Mouse (Mus musculus) 3T3-L1 (cell line): ENCODE measurements around the gene Thbs1.
A peak's percentile ranks its signal among the peaks of the same experiment; 100 is the strongest.

ENCODE experiments used
- DNase-seq: peaks from one replicate; pipeline ENCODE4 v3.0.0-alpha.2; 2015; ENCODE audit warnings: low read depth, low spot score

Thbs1 gene

DNA sequence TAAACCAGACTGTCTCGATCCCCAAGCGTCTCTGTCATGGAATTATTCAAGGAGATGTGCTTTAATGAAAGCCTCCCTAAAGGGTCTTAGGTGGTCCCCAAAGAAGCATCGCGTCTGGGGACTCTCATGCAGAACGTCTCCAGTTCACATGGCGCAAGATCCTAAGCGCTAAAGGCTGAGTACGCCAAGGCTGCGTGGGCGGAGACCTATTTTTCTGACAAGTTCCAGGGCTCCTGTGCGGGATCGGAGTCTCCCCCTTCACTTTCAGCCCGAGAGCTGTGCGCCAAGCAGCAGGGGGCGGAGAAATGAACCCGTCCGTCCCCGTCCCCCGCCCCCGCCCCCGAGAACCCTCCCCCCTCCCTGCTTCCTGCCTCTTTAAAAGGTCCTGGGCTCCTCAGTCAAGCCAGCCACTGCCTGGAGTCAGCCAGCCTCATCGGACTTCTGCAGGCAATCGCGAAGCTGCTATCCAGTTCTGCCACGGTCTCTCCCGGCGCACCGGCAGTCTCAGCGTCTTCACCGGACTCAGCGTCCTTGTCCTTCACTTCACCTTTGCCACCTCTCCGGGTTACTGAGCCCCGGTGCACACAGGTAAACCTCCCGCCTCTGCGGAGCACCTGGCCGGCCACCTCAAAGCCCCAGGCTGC, at the start of gene Thbs1:
Gene Thbs1 (plus strand): TSS at position 389 of the 644 bp plus-strand sequence.
- peak; percentile 98 for DNase-seq

DNA sequence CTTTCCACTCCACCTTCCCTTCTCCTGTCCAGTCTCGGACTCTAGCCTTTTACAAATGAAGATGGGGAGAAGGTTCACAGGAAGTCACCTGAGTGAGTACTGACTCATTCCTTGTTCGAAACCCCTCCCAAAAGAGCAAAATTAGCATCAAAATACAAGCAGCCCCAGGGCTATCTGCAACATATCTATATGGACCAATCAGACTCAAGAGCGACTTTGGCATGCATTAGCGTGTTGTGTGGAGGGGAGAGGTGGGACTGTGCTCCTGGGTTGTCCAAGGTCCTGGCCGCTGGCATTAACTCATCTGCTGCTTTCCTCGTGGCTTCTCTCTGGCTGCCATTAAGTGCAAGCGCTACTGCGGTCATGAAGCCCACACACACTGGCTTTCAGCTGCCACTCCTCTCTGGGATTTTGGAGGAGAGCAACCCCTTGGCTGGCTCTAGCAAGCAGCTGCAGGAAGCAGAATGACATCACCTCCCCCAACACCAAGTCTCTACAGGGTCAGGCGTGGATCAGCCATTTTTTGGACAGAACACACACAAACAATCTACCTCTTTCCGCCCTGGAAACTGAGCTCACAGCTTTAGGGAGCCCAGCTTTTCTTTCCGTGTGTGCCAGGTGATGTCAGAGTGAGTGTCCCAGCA, 47.4 kb upstream of the Thbs1 start:
- no peak for DNase-seq

DNA sequence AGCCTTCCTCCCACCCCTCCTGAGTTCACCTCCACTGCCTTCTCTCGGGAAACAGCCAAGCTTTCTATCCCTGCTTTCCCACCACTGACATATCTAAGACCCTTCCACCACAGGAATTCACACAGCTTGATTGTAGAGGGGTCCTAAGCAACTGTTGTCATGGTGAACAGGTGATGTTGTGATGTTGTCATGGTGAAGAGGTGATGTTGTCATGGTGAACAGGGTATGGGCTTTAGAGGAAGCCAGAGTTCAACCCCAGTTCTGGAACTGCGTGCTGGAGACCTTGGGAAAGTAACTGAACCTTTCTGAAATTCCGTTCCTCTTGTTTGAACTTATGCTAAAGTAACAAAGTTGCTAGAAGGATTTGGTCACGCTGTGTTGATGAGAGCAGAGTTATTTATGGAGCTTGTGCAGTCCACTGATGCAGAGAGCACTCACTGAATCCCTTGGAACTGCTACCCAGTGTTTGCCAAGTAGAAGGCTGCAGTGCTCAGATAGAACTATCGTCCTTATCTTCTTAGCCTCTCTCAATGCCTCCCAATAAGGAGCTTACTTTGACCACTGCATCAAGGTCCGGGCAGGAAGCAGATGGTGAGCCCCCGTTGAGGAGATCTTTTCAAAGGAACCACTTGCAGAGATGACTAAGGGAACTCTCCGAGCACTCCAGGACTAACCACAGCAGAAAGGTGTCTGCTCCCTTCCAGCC, 45.5 kb upstream of the Thbs1 start:
- no peak for DNase-seq

DNA sequence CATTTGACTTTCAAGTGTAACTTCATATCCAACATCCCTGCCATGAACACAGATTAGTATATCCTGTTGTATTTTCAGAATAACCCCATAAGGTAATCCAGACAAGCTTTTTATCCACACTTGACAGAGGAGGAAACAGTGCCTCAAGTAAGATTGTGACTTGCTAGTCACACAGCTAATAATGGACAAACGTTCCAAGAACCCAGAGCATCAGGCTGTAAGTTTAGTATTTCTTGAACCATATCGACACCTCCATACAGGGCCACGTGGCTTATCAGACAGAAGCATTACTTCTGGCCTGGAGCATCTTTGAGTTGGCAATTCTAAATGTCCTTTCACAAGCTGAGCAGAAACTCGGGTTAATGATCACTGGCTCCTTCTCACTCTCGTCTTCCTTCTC, 41.7 kb upstream of the Thbs1 start:
- no peak for DNase-seq

DNA sequence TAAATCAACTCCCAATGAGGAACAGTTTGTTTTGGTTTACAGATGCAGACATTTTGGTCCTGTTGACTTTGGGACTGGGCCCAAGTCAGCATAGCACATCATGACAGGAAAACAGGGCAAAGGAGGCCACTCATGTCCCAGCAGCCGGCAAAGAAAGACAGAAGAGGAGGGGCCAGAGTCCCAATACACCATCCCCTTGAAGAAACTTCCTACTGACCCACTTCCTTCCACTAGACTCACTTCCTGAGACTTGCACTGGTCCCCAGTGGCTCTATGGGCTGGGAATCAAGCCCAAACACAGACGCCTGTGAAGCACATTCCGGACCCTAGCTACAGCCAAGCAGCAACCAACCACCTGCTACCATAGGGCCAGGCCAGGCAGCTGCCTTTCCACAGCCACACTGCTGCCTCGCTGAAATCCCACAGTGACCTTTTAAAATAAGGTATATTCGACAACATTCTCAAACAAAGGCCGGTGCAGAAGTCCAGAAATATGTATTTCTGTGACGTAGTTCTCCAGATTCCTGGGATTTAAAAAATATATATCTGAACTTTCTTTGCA, 38.8 kb upstream of the Thbs1 start:
- DNase-seq: no peak

DNA sequence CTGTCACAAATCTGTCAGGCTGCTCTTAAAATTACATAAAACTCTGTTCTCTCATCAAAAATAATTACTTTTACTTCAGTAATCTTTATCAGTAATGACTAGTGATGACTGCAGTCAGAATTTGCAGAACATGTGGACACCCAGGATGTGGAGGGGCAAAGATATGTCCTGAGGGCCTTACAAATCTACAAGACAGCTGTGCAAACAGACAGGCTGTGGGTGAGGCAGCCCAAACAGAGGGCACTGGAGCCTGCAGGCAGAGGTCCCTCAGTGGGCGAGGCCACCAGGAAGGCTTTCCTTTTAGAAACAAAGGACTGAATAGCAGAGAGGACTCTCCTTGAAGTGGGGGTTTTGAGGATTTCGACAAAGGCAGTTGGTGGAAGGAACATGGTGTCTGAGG, 37.6 kb upstream of the Thbs1 start:
- DNase-seq: no peak

DNA sequence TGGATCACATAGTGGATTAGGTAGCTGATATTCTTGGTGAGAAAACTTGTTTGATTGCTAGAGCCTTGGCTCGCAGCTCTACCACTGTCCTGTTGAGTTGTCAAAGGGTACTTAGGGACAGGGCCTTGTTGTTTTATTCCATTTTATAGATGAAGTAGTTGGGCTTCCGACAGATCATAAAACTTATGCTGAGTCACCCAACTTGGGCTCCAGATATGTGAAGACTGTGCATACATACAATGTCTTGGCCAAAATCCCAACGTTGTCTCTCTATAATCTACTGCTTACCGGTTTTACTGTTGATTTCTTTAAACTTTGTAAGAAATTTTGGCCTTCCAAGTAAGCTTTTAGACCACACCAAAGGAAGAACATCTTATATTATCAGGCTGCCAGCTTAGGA, 36.5 kb upstream of the Thbs1 start:
- DNase-seq: no peak

DNA sequence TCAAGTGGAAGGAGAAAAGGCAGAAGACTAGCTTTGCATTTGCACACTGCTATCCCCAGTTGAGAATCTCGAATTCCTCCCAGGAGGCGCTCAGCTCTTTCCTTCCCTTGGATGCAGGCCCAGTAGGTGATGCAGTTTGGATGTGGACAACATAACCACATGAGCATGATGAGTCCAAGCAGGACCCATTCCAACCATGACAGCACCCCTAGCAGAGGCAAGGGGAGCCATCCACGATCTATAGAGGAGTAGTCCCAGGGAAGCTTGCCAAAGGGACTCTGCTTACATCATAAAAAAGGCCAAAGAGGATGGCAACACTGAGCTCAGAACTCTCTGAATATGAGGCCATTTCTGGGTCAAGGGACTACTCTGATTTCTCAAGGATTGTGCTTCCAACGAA, 32.5 kb upstream of the Thbs1 start:
- peak; percentile 94 for DNase-seq

DNA sequence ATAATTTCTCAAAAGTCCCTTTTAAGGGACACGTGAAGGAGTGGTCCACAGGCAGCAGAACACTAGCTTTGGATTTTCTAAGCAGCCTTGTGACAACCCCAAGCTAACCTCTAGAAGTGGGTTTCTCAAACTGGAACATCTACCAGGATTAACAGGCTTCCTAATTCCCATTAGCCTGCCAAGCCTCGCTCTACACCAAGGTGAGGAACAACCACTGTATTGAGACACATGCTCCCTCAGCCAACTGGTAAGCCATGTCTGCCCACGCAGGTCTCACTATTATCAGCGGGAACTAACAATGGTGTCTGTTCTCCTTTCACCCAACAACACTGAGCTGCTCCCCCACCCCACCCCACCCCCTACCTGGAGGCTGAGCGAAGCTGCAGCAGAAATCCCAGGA, 30.1 kb upstream of the Thbs1 start:
- DNase-seq: no peak

DNA sequence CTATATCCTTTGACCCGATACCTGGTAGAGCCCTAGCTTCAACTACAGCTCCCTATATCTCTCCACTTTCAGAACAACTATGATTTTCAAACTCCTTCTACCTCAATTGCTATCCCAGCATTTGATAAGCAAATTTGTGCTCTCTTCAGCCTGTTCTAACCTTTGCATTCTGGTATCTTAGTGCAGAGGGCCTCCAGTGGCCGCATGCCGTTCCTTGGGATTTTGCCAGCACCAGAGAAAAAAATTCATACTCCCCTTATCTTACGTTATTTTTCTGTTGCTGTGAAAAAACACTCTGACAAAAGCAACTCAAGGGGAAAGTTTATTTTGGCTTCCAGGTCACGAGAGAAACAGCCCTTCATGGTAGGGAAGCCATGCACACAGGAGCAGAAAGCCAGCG, 28.0 kb upstream of the Thbs1 start:
- no peak for DNase-seq

DNA sequence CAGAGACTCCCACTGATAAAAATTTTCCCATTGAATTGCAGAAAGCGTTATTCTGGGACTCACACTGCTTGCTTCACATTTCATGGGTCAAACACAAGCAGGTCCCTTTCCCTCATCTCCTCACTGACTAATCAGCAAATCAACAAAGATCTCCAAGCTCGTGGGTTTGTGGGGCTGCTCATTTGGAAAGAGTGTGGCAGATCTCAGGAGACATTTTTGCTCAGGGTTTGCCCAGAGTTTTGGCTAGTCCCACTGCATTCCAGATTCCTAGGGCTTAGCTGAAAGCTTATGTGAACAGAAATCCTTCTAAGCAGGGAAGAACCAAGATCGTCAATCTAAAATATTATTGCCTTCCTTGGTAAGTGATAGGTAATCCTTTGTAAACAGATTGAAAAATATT, 27.0 kb upstream of the Thbs1 start:
- DNase-seq: no peak

DNA sequence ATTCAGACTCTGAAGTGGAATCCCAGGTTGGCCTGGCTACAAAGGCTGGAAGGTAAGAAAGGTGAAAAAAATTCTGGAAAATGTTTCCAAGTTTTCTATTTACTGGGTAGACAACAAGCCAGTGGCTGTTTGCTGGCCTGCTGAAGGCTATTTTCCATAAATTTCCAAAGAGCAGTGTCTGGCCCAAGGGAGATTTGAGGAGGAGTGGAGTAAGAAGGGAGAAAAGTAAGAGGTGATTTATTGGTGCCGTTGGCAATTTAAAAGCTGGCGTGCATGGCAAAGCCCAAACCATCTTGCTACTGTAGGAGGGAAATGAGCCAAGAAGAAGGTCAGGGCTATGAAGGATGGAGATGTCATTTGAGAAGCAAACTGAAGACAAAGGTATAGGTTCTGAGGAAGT, 26.0 kb upstream of the Thbs1 start:
- DNase-seq: no peak

DNA sequence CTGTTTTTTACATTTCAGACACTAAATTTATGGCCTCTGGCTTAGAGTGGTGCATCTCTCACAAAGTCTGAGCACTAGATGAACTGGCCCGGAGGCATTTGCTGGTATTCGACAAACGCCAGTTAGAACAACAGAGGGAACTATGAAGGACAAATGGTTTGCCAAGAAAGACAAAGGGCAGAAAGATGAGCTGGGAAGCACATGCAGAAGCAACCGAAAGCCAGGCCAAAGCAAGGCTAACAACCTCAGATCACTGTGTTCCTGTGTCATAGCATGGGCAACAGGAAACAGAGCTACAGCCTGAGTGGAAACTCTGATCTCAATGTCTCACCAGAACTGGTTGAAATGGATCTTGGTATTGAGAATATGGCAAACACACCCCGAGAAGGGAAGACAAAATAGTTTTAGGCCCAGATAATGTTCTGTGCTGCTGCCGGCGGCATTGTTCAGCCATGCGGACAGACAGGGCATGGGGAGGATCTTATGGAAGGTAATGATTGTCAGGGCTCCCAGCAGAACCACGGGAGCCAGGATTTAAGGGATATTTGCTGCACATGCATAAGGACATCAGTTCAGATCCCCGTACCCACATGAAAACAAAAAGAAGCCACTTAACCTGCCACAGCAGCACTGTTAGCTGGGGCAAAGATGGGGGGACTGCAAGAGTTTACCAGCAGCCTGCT, 24.5 kb upstream of the Thbs1 start:
- no peak for DNase-seq

DNA sequence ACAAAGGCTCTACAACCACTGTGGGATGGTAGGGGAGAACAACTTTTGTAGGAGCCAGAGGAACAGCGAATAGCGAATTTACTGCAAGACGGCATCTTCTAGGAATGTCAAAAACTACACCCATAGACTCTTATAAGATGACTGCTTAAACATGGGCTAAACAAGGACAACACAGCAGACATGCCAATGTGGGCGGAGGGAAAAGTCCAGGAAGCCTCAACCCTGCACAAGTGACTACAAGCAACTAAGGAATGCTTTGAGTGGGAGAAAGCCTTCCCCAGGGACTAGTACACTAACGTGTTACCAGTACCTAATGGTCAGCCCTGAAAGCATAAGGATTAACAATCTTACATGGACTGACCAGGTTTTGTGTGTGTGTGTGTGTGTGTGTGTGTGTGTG, 20.4 kb upstream of the Thbs1 start:
- DNase-seq: peak; percentile 80

DNA sequence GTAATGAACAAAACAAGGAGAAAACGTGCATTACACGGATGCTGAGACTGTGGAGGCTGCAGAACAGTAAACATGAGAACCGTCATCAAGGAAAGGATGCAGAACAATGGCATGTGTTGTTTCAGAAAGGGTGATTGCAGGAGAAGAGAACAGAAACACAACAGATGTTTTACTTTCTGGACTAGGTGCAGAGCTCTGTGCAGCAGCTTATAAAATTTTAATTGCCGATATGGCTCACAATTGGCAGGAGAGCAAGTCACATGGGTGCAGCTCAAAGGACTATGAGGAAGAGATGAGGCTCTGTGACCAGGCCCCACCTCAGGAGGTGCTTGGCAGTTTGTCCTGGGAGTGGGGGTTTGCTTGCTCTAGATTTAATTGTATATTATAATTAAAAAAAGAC, 12.6 kb upstream of the Thbs1 start:
- DNase-seq: no peak

DNA sequence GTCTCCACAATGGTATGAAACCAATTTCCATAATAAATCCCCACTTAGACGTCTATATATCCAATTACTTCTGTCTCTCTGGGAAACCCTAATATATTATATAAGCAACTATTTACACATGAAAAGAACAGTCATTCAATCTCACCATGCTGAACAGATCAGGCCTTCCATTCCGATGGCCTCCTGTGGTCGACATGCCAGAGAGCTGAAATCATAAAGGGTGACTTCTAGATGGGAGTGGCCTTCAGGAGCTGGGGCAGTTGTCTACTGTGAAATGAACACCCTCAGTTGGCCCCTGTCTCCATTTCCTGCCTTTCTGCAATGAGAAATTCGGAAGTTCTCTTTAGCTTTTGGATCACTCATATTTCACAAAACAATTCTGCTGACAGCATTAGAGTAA, 9.5 kb upstream of the Thbs1 start:
- DNase-seq: peak; percentile 89

DNA sequence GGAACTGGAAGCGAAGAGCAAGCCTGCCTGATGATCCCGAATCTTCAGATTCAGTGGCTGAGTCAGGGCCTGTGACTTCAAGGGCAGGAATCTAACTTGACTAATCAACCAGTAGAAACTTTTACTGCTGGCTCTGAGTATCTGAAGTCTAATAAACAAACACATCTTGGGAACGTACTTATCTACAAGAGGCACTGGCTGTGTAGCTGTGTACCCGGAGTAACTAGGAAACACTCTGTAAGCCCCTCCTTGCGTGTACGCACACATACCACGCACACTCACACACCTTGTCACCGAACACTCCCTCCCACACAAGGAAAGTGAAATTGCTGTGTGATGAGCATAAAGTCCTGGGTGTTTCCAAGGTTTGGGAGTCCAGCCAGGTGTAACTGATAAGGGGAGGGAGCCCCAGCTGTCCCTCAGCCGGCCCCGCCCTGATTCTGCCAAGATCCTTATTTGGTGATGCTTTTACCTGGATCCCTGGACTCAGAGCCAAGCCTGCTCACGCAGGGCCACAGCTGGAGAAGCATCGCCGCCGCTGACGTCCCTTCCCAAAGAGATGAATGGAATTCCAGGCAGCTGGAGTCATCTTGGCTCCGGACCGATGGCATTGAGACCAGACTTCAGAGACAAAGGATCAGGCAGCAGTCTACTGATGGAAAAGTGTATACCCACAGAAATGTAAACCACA, 1.3 kb upstream of the Thbs1 start:
- DNase-seq: peak; percentile 97

DNA sequence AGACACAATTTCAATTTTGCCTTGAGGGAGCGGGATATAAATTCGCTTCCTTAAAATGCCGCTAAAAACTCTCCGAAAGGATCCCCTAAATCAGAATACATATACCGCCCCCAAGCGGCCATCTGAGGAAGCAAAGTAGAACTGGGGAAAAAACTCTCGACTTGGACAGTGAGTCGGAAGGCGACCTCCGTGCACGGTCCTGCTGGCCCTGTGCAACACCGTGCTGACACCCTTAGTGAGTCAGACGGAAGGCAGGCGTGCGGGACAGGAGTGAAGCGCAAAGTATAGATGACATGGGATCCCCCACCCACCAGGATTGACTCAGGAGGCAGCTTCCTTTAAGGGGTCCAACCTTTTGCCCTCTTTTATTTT, 574 bp upstream of the Thbs1 start:
- DNase-seq: peak; percentile 98

DNA sequence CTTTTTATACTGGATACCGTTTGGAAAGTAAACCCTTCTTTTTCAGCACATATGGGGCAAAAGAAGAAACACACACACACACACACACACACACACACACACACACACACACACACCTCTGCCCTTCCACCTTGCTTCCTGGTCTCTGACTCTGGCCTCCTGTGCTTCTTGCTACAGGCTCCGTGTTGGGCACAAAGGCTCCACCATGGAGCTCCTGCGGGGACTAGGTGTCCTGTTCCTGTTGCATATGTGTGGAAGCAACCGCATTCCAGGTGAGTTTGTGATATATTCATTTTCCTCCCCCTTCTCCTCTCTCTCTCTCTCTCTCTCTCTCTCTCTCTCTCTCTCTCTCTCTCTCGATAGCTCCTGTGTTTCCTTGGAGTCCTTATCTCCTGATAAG, 762 bp downstream of the Thbs1 start:
- peak; percentile 57 for DNase-seq

DNA sequence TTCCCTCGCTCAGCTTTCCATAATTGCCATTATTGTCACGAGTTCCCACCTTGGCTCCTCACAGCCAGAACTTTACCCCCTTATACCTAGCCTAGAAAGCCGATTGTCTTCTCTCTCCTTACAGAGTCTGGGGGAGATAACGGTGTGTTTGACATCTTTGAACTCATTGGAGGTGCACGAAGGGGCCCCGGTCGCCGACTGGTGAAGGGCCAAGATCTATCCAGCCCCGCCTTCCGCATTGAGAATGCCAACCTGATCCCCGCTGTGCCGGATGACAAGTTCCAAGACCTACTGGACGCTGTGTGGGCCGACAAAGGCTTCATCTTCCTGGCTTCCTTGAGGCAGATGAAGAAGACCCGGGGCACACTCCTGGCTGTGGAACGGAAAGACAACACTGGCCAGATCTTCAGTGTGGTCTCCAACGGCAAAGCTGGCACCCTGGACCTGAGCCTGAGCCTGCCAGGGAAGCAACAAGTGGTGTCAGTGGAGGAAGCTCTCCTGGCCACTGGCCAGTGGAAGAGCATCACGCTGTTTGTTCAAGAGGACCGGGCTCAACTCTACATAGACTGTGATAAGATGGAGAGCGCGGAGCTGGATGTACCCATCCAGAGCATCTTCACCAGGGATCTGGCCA, 1.3 kb downstream of the Thbs1 start:
- DNase-seq: peak; percentile 63
